Mouse (Mus musculus) cerebellum, adult 2 months (tissue): ENCODE data around the gene Lzic. TPM values are rescaled to one million over a fixed set of nuclear protein-coding genes. Genes with fewer than 3 reads are reported as not detected.

Source experiments
- DNase-seq, 2 experiments: peaks; one replicate each; pipeline ENCODE4 v3.0.0; 2021
- H3K27ac ChIP-seq: fragments of 200-500 bp; 2 replicates; pipeline ENCODE4 v1.5.1; 2012; ENCODE audit warnings: low read length, control low read depth, inconsistent platforms; ENCODE audit not compliant: insufficient read depth
- H3K27me3 ChIP-seq: fragments of 200-500 bp; 2 replicates; pipeline ENCODE4 v1.6.1; 2012; ENCODE audit warnings: inconsistent platforms, mild to moderate bottlenecking, low read length, moderate library complexity; ENCODE audit not compliant: control insufficient read depth, insufficient read depth
- H3K4me1 ChIP-seq: fragments of 200-500 bp; 2 replicates; pipeline ENCODE4 v1.6.1; 2011; ENCODE audit warnings: low read length; ENCODE audit not compliant: control insufficient read depth, insufficient read depth
- H3K4me3 ChIP-seq: fragments of 200-500 bp; replicated peaks from 2 replicates; pipeline ENCODE3; 2011; ENCODE audit warnings: mild to moderate bottlenecking, low read depth, low read length, control low read depth; ENCODE audit not compliant: insufficient read depth
- CTCF ChIP-seq: fragments of 200-500 bp; IDR thresholded peaks from 2 replicates; pipeline ENCODE4 v1.5.1; 2011; ENCODE audit warnings: low read depth, mild to moderate bottlenecking, control low read depth, low read length, moderate library complexity, borderline replicate concordance; ENCODE audit not compliant: insufficient read depth
- POLR2A ChIP-seq: fragments of 200-500 bp; IDR thresholded peaks from 2 replicates; pipeline ENCODE4 v1.6.1; 2011; ENCODE audit warnings: low read length, control low read depth, borderline replicate concordance; ENCODE audit not compliant: insufficient read depth
- WGBS: fragments of 180-500 bp; shearing (Covaris S2); methylation state at CpG from one replicate; pipeline ENCODE4 v1.1.7; 2018; 5-methylcytosine and 5-hydroxymethylcytosine counted together
- polyA plus RNA-seq: library from polyadenylated mRNA; depleted of rRNA; stranded (reverse); fragments of >200 nt; gene quantifications from 2 replicates; pipeline ENCODE4 v1.2.3, GENCODE M21; 2012

Gene Lzic
- polyA plus RNA-seq, 1 experiment: 15.3 TPM

DNA sequence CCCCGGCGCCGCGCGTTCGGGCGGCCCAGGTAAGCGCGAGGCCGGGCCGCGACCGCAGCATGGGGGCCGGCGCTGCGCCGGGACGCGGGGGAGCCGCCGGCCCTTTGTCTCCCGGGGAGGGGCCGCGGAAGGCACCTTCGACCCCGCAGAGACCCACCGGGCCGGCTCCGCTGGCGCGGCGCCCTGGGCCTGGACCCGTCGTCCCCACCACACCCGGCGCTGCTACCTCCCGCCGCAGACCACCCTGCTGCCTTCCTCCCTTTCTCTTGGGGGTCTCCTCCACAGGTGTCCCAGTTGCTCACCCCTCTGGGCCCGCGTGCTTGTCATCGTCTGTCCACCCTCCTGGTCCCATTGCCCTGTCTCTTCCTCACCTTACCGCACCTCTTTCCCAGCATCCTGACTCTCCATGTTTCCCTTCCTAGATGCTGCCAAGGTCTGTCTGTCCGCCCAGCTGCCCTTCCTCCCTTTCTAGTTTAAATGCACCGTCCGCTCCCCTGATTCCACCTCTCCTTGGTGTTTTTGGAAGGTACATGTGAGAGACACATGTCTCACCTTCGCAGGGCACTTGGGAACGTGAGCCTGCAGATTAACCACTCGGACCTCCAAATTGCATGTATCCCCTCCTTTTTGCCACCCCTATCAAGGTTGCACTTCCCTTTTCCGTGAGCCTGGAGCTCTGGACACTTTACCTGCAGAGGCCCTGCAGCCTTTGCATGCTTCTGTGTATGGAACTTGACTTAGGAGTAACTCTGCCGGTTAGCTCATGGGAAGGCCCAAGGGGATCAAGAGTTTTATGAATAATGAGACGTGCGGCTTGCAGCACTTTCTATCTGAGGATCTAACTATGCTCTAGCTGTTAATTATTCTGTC is 33.6 kb downstream of the Lzic start:
- Histone ChIP-seq H3K27me3 (no peaks in the 10 kb centered on the region), H3K4me1 (peaks cover 12% of the 10 kb centered on the region), H3K4me3 (peak overlapping the region; percentile 100), H3K27ac (no peak overlapping the region)
- WGBS: 4% methylated on average over 42 of the region's 52 CpGs
- no peak for TF ChIP-seq CTCF
- no peak for TF ChIP-seq POLR2A
- peak in 1 of 2 experiments; percentile 47 for DNase-seq

DNA sequence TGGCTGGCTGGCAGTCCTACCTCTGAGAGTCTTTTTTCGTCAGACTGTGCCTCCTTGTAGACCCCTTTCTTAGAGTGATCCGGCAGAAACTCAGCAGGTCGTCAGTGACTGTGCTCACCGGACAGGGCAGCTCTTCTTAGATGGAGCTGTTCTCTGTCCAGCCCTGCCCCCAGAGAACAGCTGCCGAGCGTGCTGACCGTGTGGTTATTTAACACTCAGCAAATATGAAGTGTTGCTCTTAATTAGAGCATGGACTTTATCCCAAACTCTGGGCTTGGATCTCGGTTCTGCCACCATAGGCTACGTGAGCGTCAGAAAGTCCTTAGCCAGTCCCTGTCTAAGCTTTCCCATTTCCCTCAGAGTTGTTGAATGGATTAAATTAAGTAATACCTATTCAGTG is 36.2 kb downstream of the Lzic start:
- no peak for DNase-seq
- Histone ChIP-seq H3K4me1 (peaks cover 15% of the 10 kb centered on the region), H3K4me3 (no peak overlapping the region), H3K27me3 (no peaks in the 10 kb centered on the region), H3K27ac (no peak overlapping the region)
- TF ChIP-seq POLR2A (no peak), CTCF (no peak)
- WGBS: 64% methylated on average over 10 of the region's 10 CpGs

DNA sequence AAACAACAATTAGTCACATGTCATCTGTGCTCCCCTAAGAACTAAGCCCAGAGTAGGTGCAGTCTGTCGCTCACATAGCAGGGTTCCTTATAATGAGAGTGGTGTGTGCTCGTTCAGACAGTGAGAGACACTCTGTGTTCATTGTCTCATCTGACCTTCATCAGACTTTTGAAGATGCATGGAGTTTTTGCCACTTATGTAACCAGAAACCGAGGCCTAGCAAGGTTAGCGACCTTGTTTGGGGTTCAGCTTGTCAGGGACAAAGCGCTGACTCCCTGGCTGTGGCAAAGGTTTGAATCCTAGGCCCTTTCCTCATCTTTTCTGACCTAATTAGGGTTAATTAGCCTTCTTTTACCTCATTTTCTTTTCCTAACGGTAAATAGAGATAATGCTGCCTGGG is 38.9 kb downstream of the Lzic start:
- no peak for DNase-seq
- TF ChIP-seq CTCF (no peak), POLR2A (no peak)
- no peaks in the 10 kb centered on the region for H3K27me3 ChIP-seq
- H3K4me3 ChIP-seq: no peak overlapping the region
- peaks cover 10% of the 10 kb centered on the region for H3K4me1 ChIP-seq
- WGBS: 88% methylated on average over 6 of the region's 6 CpGs
- H3K27ac ChIP-seq: no peak overlapping the region

DNA sequence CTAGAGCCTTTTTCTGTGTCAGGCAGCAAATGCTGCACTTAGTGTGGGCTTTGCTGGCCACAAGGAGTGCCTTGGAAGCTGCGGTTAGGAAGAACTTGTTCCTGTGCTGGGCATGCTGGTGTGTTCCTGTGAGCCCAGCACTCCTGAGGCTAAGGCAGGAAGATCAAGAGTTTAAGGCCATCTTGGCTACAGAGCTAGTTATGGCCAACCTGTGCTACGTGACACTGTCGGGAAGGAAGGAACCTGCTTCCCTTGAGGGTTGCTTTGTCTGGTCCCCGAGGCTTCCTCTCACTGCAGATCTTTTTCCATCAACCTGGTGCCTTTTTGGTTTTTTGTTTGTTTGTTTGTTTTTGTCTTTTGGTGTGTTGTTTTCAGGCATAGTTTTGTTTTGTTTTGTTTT is 40.1 kb downstream of the Lzic start:
- no peak for TF ChIP-seq POLR2A
- no peak for TF ChIP-seq CTCF
- no peak overlapping the region for H3K4me3 ChIP-seq
- no peak overlapping the region for H3K27ac ChIP-seq
- peaks cover 9% of the 10 kb centered on the region for H3K4me1 ChIP-seq
- DNase-seq: no peak
- 92% methylated on average over 4 of the region's 4 CpGs for WGBS
- H3K27me3 ChIP-seq: no peaks in the 10 kb centered on the region

DNA sequence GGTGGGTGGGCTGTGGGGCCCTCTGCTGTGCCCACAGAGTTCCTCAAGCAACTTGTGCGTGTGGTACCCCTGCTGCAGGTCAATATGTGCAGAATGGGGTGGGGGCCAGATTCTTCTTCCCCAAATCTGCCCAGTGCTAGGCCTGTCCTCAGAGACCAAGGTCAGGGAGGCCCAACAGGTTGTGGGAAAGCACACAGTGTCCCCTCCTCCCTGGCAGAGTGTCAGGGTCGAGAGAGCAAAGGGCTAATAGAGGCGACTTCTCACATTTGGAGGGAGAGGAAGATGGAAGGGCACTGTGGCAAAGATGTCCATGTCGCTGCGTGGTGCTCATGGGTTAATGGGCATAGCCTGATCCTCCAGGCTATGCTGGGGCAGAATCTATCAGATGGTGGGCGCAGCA is 40.8 kb downstream of the Lzic start:
- TF ChIP-seq CTCF (no peak), POLR2A (no peak)
- WGBS: 78% methylated on average over 6 of the region's 6 CpGs
- Histone ChIP-seq H3K27me3 (no peaks in the 10 kb centered on the region), H3K27ac (no peak overlapping the region), H3K4me3 (no peak overlapping the region), H3K4me1 (peaks cover 9% of the 10 kb centered on the region)
- DNase-seq: no peak

DNA sequence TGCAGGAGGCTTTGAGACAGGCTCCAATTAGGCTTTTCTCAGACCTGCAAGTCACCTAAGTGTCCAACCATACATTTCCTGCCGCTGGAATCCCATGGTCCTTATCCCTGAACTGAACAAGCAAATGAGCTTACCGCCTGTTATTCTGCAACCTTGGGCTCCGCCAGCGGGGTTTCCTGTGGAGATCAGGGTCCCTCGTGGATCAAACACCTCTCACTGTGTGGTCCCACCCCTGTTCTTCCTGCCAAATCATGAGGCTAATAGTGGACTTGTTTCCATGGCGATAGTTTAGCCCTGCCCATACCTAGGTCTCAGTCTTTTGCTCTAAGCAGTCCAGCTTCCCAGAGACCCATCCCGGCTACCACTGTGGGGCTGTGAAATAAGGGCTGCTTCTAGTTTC is 41.3 kb downstream of the Lzic start:
- no peak overlapping the region for H3K27ac ChIP-seq

DNA sequence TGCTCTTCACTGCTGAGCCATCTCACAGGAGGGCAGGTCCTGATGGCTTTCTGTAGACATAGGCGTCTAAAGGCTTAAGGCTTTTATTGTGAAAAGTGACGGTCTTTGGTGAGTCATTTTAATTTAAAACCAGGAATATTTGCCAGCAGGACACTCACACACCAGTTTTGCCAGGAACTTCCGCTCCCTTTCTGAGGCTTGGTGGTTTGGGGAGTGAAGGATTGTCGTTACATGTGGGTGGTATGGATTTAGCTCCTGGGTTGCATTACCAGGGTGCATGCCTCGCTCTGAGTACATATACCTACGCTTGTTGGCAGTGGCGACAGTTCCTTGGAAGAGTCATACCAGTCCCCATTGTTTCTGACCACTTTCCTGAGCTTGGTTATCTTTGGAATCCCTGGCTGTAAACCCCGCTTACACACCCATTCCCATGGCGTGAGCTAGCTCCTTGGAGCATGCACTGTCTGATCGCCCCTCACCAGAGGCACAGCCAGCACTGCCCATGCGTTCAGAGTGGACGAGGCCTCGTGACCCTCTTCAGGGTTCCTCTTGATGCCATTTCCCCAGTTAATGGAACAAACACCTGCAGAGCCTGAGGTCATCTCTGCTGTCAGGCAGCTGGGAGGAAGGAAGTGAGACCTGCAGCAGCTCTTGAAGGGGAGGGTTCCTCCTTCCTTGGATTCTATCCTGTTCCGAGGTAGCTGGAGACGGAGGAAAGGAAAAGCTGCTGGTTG is 42.8 kb downstream of the Lzic start:
- TF ChIP-seq POLR2A: no peak
- TF ChIP-seq CTCF: no peak
- DNase-seq: no peak
- WGBS: 88% methylated on average over 15 of the region's 15 CpGs
- H3K27me3 ChIP-seq: no peaks in the 10 kb centered on the region
- H3K4me3 ChIP-seq: no peak overlapping the region
- no peak overlapping the region for H3K27ac ChIP-seq
- H3K4me1 ChIP-seq: peaks cover 7% of the 10 kb centered on the region

More for the DNA sequence above, 41.3 kb downstream of the Lzic start:
- TF ChIP-seq CTCF (no peak), POLR2A (no peak)
- Histone ChIP-seq H3K27me3 (no peaks in the 10 kb centered on the region), H3K4me3 (no peak overlapping the region), H3K4me1 (peaks cover 9% of the 10 kb centered on the region)
- 67% methylated on average over 7 of the region's 7 CpGs for WGBS
- no peak for DNase-seq
